Mouse (Mus musculus): ENCODE measurements around the gene Cuedc2. TPM values are rescaled to one million over a fixed set of nuclear protein-coding genes. Genes with fewer than 3 reads are reported as not detected.

Gene Cuedc2
- polyA plus RNA-seq, 1 experiment from 2014 or later = 75.3 TPM

- no peak overlapping the region for H3K4me3 ChIP-seq (ENCODE audit: low read depth, low read length)
- H3K4me1 ChIP-seq (replicated peaks; ENCODE audit: control insufficient read depth, insufficient read depth) = peaks cover 7% of the 10 kb centered on the region
- no peaks in the 10 kb centered on the region for H3K27me3 ChIP-seq (ENCODE audit: control insufficient read depth, insufficient read depth, low read length)
- no peak for ATAC-seq (ENCODE audit: low FRiP score, low TSS enrichment)
- H3K4me2 ChIP-seq (replicated peaks; ENCODE audit: low read depth) = no peak overlapping the region
- H3K36me3 ChIP-seq (ENCODE audit: control insufficient read depth, insufficient read depth, low read length) = peaks cover 9% of the 10 kb centered on the region
- H3K9me3 ChIP-seq (ENCODE audit: control insufficient read depth, low read length) = no peaks in the 10 kb centered on the region
- no peak overlapping the region for H3K9ac ChIP-seq (ENCODE audit: low read length)
- H3K27ac ChIP-seq (replicated peaks) = no peak overlapping the region
- WGBS = 90% methylated on average over 3 of the region's 3 CpGs
- no peak for DNase-seq (ENCODE audit: low spot score)
- TF ChIP-seq EP300 (optimal IDR thresholded peaks at IDR 0.05) = no peak
- TF ChIP-seq CTCF (IDR thresholded peaks at IDR 0.05; ENCODE audit: low read depth) = no peak
Observed at GRCm38 (mm10) chr19:46333906-46334305, 4.6 kb downstream of the Cuedc2 start.

- no peak for ATAC-seq (ENCODE audit: low FRiP score, low TSS enrichment)
- 64% methylated on average over 7 of the region's 7 CpGs for WGBS
Observed at GRCm38 (mm10) chr19:46332721-46333339, 5.7 kb downstream of the Cuedc2 start.

DNA sequence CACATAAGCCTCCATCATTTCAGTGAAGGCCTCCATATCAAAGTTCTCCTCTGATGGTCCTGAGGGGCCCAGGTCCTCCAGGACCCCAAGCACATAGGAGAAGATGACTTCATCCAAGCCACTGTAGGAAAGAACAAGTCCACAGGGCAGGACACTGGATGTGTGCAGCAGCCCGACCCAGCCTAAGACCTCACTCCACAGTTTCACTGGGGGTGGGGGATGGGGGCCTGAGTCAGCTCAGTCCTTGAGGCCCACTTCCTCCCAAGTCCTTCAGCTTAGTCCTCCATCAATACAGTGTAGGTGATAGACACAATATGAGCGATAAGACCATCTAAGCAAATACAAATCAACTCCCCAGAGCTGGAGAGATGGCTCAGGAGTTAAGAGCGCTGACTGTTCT lies 6.6 kb downstream of the Cuedc2 start:
- TF ChIP-seq EP300 (optimal IDR thresholded peaks at IDR 0.05) (no peak), CTCF (IDR thresholded peaks at IDR 0.05; ENCODE audit: low read depth) (no peak)
- no peak overlapping the region for H3K4me3 ChIP-seq (ENCODE audit: low read depth, low read length)
- H3K27me3 ChIP-seq (ENCODE audit: control insufficient read depth, insufficient read depth, low read length) = no peaks in the 10 kb centered on the region
- H3K4me2 ChIP-seq (replicated peaks; ENCODE audit: low read depth) = no peak overlapping the region
- ATAC-seq (ENCODE audit: low FRiP score, low TSS enrichment) (no peak), DNase-seq (ENCODE audit: low spot score) (no peak)
- no peak overlapping the region for H3K9ac ChIP-seq (ENCODE audit: low read length)
- no peaks in the 10 kb centered on the region for H3K9me3 ChIP-seq (ENCODE audit: control insufficient read depth, low read length)
- WGBS = 83% methylated on average over 3 of the region's 3 CpGs
- H3K27ac ChIP-seq (replicated peaks) = no peak overlapping the region
- H3K4me1 ChIP-seq (replicated peaks; ENCODE audit: control insufficient read depth, insufficient read depth) = peaks cover 7% of the 10 kb centered on the region
- peaks cover 9% of the 10 kb centered on the region for H3K36me3 ChIP-seq (ENCODE audit: control insufficient read depth, insufficient read depth, low read length)

More at GRCm38 (mm10) chr19:46332721-46333339, 5.7 kb downstream of the Cuedc2 start:
- TF ChIP-seq CTCF (IDR thresholded peaks at IDR 0.05; ENCODE audit: low read depth) (no peak), EP300 (optimal IDR thresholded peaks at IDR 0.05) (no peak)
- Histone ChIP-seq H3K9me3 (ENCODE audit: control insufficient read depth, low read length) (no peaks in the 10 kb centered on the region), H3K4me3 (ENCODE audit: low read depth, low read length) (no peak overlapping the region), H3K4me1 (replicated peaks; ENCODE audit: control insufficient read depth, insufficient read depth) (peaks cover 6% of the 10 kb centered on the region), H3K27me3 (ENCODE audit: control insufficient read depth, insufficient read depth, low read length) (no peaks in the 10 kb centered on the region), H3K9ac (ENCODE audit: low read length) (no peak overlapping the region), H3K36me3 (ENCODE audit: control insufficient read depth, insufficient read depth, low read length) (peaks cover 9% of the 10 kb centered on the region), H3K27ac (replicated peaks) (no peak overlapping the region), H3K4me2 (replicated peaks; ENCODE audit: low read depth) (no peak overlapping the region)
- DNase-seq (ENCODE audit: low spot score) = no peak

DNA sequence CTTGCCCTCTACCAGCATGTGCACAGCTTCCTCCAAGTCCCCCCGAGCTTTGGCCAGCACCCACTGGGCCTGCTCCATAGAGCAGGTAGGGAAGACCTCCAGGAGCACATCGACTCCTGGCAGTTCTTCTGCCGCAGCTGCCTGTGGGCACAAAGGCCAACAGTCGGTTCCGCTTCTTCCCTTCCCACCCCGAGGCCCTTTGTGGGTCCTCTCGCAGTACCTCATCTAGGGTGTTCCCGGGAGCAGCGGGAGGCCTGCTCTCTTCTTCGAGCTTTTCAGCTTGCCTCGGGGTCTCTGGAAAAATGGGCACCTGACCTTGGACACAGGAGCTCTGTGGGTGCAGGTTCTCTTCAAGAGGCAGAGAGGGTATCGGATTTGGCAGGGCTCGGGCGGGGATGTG lies 7.2 kb downstream of the Cuedc2 start:
- no peak for ATAC-seq (ENCODE audit: low FRiP score, low TSS enrichment)
- no peak overlapping the region for H3K27ac ChIP-seq (replicated peaks)
- no peak overlapping the region for H3K4me3 ChIP-seq (ENCODE audit: low read depth, low read length)
- 93% methylated on average over 14 of the region's 14 CpGs for WGBS
- DNase-seq (ENCODE audit: low spot score) = no peak
- no peak overlapping the region for H3K4me2 ChIP-seq (replicated peaks; ENCODE audit: low read depth)
- no peak overlapping the region for H3K9ac ChIP-seq (ENCODE audit: low read length)
- H3K36me3 ChIP-seq (ENCODE audit: control insufficient read depth, insufficient read depth, low read length) = peaks cover 9% of the 10 kb centered on the region
- H3K27me3 ChIP-seq (ENCODE audit: control insufficient read depth, insufficient read depth, low read length) = no peaks in the 10 kb centered on the region; the same call in 1 of the 2 replicates
- TF ChIP-seq EP300 (optimal IDR thresholded peaks at IDR 0.05) (no peak), CTCF (IDR thresholded peaks at IDR 0.05; ENCODE audit: low read depth) (no peak)
- no peaks in the 10 kb centered on the region for H3K9me3 ChIP-seq (ENCODE audit: control insufficient read depth, low read length)
- H3K4me1 ChIP-seq (replicated peaks; ENCODE audit: control insufficient read depth, insufficient read depth) = peaks cover 7% of the 10 kb centered on the region

DNA sequence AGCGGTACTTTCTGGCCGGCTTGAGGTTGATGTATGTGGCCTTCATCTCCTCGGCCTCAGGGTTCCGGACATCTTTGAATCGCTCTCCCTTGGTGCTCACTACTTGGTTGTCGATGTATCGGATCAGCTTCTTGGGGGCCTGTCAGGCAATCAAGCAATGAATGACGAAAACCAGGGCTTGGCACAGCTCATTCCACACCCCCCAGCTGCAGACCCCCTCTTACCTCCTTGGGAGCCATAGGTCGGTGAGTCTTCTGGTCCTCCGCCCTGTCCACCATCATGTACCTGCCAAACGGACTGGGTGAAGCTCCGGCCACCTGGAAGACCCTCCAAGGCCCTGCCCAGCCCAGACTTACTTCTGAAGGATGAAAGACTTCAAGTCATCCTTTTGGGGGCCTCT lies 7.8 kb downstream of the Cuedc2 start:
- DNase-seq (ENCODE audit: low spot score) (no peak), ATAC-seq (ENCODE audit: low FRiP score, low TSS enrichment) (no peak)
- no peak overlapping the region for H3K4me2 ChIP-seq (replicated peaks; ENCODE audit: low read depth)
- TF ChIP-seq EP300 (optimal IDR thresholded peaks at IDR 0.05) (no peak), CTCF (IDR thresholded peaks at IDR 0.05; ENCODE audit: low read depth) (no peak)
- no peak overlapping the region for H3K4me3 ChIP-seq (ENCODE audit: low read depth, low read length)
- H3K36me3 ChIP-seq (ENCODE audit: control insufficient read depth, insufficient read depth, low read length) = peaks cover 9% of the 10 kb centered on the region
- no peaks in the 10 kb centered on the region; the same call in 1 of the 2 replicates for H3K27me3 ChIP-seq (ENCODE audit: control insufficient read depth, insufficient read depth, low read length)
- H3K27ac ChIP-seq (replicated peaks) = no peak overlapping the region
- peaks cover 7% of the 10 kb centered on the region for H3K4me1 ChIP-seq (replicated peaks; ENCODE audit: control insufficient read depth, insufficient read depth)
- H3K9me3 ChIP-seq (ENCODE audit: control insufficient read depth, low read length) = no peaks in the 10 kb centered on the region
- WGBS = 95% methylated on average over 12 of the region's 12 CpGs
- no peak overlapping the region for H3K9ac ChIP-seq (ENCODE audit: low read length)

GRCm38 (mm10) chr19:46329951-46330350 lies 8.6 kb downstream of the Cuedc2 start:
- Histone ChIP-seq H3K27me3 (ENCODE audit: control insufficient read depth, insufficient read depth, low read length) (no peaks in the 10 kb centered on the region; the same call in 1 of the 2 replicates), H3K36me3 (ENCODE audit: control insufficient read depth, insufficient read depth, low read length) (peaks cover 9% of the 10 kb centered on the region), H3K9me3 (ENCODE audit: control insufficient read depth, low read length) (no peaks in the 10 kb centered on the region), H3K27ac (replicated peaks) (no peak overlapping the region), H3K9ac (ENCODE audit: low read length) (no peak overlapping the region), H3K4me2 (replicated peaks; ENCODE audit: low read depth) (0 out of 2 replicates have a peak overlapping the region, but pooled peaks have one; percentile 20), H3K4me3 (ENCODE audit: low read depth, low read length) (no peak overlapping the region), H3K4me1 (replicated peaks; ENCODE audit: control insufficient read depth, insufficient read depth) (peaks cover 7% of the 10 kb centered on the region)
- DNase-seq (ENCODE audit: low spot score) = peak; percentile 91
- peak; percentile 74 for ATAC-seq (ENCODE audit: low FRiP score, low TSS enrichment)
- TF ChIP-seq EP300 (optimal IDR thresholded peaks at IDR 0.05) = no peak
- TF ChIP-seq CTCF (IDR thresholded peaks at IDR 0.05; ENCODE audit: low read depth) = peak; percentile 97
- 5% methylated on average over 16 of the region's 16 CpGs for WGBS

Data from stomach, postnatal 0 days (tissue).